Mouse (Mus musculus) heart, adult 8-10 months (tissue): ENCODE data around the gene Catsperg1. TPM values are rescaled to one million over a fixed set of nuclear protein-coding genes. Genes with fewer than 3 reads are reported as not detected.
"Not testable (repeated sequence)": the region's sequence is repeated elsewhere in the genome, so short reads cannot be mapped to it uniquely, and the experiment has no call there.

ENCODE experiments used
- DNase-seq: peaks from one replicate; pipeline ENCODE4 v3.0.0; 2022; ENCODE audit warnings: low spot score
- total RNA-seq, 4 experiments: library from RNA; stranded (reverse); gene quantifications; 2 replicates each; pipeline ENCODE4 v1.2.4; 2022

Catsperg1 gene
- total RNA-seq, 4 experiments from 2014 or later = 0.24 to 0.34 (median 0.25) TPM; not detected in 1

DNA sequence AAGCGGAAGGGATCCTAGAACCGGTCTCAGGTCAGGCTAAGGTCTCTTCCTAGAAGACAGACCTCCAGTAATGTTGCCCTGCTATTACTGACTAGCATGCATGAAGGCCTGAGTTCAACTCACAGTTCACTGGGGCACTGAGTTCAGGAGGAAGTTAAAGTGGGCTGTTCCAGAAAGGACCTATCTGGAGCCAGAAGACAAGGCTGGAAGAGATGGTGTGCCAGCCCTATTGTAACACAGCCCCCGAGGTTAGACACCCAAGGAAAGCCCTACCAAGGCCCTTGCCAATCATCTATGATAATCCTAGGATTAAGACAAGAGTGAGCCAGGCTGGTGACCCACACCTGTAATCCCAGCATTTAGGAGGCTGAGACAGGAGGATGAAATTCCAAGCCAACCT, 17.7 kb upstream of the Catsperg1 start:
- DNase-seq = peak; percentile 43

DNA sequence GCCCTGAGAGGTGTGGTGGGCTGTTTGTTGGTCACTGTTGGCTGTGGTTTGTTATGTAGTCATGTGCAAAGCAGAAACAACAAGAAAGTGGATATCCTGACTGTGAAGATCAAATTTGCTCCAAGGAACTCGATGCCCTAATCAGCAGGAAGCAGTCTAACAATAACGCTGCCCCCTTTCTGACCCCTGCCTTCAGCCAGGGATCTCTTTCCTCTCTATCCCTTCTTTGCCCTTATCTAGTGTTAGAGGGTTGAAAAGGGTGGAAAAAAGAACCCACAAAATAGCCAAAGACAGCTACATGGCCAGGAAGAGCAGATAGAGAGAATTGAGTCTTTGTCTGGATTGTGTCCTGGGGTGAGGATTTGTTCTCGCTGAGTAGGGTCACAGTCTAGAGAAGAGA, 16.7 kb upstream of the Catsperg1 start:
- DNase-seq = no peak

DNA sequence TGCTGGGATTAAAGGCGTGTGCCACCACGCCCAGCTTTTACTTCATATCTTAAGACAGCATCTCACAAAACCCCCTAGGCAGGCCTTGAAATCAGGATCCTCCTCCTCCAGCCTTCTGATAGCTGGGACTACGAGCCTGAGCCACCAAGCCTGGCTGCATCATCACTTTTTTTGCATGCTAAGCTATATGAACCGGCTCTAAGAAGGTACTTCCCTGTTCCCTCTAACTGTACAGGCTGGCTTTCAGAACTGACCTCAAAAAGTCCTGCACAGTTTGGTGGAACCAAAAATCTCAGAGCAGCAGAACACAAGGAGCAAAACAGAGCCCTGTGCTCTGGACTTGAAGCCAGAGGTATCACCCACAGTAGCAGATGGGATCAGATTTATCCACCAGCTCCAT, 14.4 kb upstream of the Catsperg1 start:
- no peak for DNase-seq

DNA sequence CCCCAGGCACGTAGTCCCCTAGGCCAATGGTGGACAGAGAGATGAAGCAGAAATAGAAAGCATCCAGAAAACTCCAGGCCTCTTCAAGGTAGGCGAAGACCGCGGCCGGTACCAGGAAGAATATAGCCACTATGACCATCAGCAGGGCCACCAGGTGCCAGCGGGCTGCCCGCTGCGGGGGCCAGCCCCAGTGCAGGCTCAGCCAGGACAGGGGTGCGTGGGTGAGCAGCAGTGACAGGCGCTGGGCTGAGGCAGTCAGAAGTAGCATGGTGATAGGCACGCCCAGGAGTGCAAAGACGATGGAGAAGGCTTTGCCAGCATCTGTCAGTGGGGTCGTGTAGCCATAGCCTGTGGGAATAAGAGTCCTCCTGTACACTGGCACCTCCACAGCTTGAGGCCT, 11.7 kb upstream of the Catsperg1 start:
- no peak for DNase-seq

DNA sequence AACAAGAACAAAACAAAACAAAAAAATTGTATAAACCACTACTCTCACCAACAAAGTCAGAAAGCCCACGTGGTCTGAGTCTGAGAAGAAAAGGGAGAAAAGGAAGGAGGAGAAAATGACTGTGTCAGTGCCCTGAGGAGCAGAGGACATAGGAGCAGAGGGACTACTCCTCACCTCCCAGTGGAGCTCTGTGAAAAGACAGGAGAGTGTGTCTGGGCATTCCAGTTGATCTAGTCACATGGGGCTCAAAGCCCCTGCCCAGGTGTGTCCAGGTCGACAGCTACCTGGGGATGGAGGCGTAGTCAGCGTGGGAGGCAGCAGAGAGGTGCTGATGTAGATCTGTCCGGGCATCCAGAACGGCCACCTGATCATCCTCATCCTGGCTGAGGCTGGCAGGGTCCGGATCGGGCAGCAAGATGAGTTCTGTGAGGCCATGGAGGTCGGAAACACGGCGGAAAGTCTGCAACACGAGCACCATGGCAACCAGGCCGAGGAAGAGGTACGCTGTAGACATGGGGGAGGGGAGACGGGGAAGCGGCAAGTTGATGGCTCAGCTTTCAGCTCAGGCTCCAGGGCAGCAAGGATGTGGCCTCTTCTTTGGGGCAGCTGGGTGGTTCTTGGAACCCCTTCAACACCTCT, 11.0 kb upstream of the Catsperg1 start:
- no peak for DNase-seq

DNA sequence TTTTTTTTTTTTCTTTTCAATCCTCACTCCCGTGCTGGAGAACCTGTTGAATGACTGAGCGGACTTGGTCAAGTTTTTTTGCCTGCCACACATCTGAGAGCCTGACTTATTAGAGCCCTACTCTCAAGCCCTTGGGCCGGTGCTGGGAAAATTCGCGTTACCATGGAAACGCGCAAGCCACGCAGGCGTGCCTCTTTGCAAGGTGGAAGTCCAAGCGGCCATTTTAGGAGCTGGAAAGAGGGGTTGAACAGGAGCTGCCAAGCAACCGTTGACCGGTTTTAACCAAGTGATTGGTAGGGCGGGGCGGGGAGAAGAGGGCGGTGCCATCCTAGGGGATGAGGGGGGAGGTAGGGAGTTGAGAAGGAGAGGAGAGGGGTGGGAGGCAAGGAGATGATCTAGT, 1.0 kb upstream of the Catsperg1 start:
- no peak for DNase-seq

DNA sequence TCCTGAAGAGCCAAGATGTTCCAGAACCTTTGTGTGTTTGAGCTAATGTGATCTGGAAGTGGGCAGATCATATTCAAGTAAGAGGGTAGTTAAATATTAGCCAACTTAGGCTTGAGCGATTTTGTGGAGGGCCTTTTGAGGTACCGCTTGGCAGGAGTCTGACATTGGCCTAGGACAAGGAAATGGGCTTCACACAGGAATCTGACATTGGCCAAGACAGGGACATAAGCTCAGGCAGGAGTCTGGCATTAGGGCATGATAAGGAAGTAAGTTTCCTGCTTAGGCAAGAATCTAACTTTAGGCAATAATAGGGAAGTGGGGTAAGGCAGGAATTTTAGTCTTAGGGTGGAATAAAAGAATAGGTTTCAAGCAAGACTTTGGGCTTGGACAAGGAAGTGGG, 401 bp upstream of the Catsperg1 start:
- no peak for DNase-seq

DNA sequence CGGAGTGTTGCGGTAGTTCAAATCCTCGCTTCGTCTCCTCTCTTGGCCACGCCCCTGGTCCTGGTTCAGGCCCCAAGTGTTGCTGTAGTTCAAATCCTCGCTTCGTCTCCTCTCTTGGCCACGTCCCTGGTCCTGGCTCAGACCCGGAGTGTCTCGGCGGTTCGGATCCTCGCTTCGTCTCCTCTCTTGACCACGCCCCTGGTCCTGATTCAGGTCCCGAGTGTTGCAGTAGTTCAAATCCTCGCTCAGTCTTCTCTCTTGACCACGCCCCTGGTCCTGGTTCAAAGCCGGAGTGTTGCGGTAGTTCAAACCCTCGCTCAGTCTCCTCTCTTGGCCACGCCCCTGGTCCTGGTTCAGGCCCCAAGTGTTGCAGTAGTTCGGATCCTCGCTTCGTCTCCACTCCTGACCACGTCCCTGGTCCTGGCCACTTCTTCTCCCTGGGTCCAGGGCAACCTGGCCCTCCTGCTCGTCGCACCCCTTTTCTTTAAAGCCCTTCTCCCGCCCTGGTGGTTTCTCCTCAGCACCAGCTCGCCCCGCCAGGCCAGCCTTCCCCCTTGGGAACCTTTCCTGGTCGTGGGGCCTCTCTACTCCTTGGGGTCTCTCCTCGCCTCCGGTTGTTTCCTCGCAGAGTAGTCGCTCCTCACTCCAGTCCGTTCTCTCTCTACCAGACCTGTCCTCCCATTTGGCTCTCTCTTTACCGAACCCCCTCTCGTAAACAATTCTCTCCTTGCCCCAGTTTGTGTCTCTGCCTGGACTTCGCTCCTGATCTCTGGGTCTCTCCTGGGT, 867 bp downstream of the Catsperg1 start:
- DNase-seq = not testable (repeated sequence)

DNA sequence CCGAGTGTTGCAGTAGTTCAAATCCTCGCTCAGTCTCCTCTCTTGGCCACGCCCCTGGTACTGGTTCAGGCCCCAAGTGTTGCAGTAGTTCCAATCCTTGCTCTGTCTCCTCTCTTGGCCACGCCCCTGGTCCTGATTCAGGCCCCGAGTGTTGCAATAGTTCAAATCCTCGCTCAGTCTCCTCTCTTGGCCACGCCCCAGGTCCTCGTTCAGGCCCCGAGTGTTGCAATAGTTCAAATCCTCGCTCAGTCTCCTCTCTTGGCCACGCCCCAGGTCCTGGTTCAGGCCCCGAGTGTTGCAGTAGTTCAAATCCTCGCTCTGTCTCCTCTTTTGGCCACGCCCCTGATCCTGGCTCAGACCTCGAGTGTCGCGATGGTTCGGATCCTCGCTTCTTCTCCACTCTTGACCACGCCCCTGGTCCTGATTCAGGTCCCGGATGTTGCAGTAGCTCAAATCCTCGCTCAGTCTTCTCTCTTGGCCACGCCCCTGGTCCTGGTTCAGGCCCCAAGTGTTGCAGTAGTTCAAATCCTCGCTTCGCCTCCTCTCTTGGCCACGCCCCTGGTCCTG, 1.6 kb downstream of the Catsperg1 start:
- no peak for DNase-seq

DNA sequence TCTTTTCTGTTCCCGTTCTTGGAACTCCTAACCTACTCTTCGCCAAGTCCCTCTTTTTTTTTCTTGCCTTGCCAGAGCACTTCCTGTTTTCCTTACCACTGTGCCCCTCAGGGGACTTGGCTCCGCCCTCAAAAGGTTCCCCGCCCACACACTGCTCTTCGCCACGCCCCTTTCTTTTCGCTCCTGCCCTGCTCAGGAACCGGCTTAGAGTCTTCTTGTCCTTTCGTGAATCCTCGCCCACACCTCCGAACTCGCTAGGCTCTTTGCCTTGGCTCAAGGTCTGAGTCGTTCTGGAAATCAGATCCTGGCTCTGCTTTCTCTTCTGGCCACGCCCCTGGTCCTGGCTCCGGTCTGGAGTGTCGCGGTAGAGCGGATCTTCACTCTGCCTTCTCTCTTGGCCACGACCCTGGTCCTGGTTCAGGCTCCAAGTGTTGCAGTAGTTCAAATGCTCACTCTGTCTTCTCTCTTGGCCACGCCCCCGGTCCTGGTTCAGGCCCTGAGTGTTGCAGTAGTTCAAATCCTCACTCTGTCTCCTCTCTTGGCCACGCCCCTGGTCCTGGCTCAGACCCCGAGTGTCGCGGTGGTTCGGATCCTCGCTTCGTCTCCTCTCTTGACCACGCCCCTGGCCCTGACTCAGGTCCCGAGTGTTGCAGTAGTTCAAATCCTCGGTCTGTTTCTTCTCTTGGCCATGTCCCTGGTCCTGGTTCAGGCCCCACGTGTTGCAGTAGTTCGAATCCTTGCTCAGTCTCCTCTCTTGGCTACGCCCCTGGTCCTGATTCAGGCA, 2.2 kb downstream of the Catsperg1 start:
- peak; percentile 89 for DNase-seq

DNA sequence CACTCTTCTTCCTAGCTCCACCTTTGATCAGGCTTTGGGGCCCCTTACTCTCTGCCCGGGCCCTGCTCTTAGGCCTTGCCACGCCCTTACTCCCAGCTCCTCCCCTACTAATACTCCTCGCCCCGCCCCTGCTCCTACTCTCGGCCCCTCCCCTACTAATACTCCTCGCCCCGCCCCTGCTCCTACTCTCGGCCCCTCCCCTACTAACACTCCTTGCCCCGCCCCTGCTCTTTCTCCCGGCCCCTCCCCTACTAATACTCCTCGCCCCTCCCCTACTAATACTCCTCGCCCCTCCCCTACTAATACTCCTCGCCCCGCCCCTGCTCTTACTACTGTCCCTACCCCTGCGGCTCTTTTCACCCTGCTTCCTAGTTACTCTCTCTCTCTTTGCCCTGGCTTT, 2.8 kb downstream of the Catsperg1 start:
- DNase-seq = not testable (repeated sequence)

DNA sequence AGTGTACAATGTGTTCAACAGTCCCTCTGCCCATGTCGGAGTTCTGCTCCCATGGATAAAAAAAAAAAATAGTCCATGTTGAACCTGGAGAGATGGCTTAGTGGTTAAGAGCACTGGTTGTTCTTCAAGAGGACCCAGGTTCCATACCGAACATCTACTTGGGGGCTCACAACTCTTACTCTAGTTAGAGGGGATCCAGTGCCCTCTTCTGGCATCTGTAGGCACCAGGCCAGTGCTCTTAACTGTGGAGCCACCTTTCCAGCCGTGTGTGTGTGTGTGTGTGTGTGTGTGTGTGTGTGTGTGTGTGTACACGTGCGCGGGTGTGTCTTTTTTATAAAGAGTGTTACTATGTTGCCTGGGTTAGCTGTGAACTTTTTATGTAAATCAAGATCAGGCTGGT, 11.3 kb downstream of the Catsperg1 start:
- DNase-seq = no peak

DNA sequence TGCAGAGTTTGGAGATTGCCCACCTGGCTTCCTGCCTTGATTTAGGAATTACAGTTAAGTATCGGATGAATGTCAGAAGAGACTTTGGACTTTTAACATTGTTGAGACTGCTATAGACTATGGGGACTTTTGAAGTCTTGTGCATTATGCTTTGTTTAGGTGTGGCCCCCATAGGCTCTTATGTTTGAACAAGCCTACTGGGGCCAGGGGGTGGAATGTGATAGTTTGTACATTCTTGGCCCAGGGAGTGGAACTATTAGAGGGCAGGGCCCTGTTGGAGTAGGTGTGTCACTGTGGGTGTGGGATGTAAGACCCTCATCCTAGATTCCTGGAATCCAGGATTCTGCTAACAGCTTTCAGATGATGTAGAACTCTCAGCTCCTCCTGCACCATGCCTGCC, 19.6 kb downstream of the Catsperg1 start:
- DNase-seq = not testable (repeated sequence)

DNA sequence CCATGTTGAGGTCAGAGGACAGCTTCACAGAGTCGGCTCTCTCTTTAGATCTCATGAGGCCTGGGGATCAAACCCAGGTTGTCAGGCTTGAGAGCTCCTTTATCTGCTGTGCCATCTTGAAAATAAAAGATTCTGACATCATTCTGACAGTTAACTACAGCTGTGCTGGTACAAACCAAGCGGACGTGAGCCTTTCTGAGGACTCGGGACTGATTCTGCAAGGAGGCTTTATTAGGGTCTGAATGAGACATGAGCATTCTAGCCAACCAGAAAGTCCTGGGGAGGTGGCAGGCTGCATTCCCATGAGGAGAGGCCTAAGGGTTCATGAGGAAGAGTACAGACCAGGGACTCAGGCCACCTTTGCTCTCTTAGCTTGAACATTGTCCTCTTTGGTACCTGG, 32.5 kb downstream of the Catsperg1 start:
- DNase-seq = not testable (repeated sequence)

DNA sequence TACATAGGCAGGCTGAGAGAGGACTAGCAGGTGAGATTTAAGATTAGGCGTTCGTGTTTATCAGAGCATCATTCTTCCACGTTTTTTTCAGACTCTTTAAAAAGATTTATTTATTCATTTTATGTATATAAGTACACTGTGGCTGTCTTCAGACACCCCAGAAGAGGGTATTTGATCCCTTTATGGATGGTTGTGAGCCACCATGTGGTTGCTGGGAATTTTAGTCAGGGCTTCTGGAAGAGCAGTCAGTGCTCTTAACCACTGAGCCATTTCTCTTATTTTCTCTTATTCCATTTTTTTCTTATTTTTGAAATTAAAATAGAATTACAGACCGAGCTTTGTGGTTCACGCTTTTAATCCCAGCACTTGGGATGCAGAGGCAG, 33.0 kb downstream of the Catsperg1 start:
- DNase-seq = no peak

DNA sequence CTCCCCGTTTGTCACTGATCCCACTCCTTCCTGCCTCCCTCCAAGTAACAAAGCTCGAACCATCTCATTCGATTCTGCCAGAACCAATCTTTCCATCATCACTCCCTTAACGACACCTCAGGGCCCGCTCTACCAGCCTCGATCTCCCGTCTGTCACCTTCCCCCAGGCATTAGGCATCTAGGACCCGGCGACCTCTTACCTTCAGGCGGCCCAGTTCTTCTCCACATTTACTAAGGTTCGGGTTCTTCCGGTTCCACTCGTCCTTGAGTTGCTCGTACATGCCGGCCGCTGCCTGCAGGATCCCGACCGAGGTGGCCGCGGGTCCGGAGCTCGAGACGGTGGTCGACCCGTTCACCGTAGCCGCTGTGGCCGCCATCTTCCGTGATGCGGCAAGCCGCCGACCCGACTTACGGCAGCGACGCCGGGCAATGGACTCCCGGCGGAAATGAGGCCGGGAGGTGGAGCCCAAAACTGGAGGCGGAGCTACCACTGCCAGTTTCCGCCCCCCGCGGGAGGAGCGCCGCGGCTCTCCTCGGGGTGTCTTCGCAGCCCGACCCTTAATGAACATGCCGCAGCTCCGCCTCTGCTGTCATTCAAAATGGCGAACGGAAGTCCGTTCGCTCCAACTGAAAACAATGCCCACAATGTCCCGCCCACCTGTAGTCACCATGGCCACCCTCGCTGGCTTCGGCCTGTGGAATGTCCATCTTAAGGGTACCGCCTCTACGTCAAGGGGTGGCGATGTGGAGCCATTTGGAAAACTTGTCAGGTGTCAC, 33.6 kb downstream of the Catsperg1 start, which contains the start of gene Psmd8:
TSS of gene Psmd8 (minus strand) at position 625 of the 777 bp plus-strand sequence.
- peak; percentile 97 for DNase-seq

DNA sequence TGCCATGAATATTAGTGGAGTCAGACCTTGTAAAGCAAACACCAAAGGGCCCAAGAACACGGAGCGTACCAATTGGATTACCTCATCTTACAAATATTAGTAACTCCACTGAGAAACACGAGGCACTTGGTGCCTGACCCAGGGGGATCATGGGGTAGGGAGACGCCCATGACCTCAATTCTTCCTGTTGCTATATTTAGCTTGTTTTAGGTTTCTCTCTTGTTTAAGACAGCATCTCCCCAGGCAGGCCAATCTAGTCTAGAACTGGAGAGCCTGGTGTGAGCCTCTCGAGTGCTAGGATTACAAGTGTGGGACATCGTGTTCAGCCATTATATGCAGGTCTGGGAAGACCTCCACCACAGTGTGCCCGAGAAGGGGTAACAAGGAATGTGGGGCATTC, 34.5 kb downstream of the Catsperg1 start:
- no peak for DNase-seq

DNA sequence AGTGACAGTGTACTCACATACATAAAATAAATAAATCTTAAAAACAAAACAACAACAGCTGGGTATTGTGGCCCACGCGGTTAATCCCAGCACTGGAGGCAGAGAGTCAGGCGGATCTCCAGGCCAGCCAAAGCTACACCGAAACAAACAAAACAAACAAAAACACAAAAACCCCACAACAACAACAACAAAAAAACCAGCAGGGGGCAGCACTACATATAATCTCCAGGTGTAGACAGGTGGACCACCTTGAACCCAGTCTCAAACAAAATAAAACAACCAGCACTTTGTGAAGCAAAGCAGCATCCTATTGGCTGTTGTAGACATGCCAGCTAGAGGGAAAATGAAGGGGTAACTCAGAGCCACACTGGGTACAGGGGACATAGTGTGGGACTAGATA, 35.7 kb downstream of the Catsperg1 start:
- no peak for DNase-seq

DNA sequence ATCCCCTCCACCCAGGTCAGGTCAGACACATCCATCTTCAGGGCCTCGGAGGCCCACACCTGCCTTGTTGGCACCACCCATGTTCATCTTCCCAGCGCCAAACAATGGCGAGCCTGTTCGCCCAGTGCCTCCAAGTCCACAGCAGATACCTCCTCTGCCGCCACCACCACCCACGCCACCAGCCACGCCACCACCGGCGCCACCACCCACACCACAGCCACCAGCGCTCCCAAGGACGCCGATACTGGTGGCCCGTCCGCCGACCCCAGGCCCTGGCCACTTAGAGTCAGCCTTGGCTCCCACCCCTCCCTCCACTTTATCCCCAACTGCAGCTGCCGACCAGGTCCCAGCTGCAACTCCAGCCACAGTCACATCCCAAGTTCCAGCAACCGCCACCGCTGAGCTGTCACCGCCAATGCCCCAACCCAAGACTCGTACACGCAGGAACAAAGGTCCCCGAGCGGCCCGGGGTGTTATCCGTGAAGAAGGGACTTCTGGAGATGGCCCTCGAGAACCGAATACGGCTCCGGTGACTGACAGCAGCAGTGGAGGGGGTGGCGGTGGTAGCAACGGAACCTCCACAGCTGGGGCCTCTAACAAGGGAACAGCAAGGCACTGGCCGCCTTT, 41.3 kb downstream of the Catsperg1 start:
- no peak for DNase-seq

DNA sequence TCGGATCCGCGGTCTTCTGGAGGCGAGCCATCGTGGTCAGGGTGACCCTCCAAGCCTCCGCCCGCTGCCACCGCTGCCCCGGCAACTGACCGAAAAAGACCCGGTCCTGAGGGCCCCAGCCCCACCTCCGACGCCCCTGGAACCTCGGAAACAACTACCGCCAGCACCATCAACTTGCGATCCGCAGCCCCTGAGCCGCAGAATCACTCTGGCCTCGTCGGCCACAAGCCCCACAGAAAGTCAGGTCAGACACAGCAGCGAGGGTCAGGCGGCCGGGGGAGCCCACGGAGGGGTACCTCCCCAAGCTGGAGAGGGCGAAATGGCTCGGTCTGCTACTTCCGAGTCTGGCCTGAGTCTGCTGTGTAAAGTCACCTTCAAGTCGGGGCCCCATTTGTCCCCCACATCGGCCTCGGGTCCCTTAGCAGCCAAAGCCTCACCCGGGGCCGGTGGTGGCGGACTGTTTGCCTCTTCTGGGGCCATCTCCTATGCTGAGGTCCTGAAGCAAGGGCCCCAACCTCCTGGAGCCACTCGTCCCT, 42.2 kb downstream of the Catsperg1 start:
- DNase-seq = no peak
